Mouse (Mus musculus) limb, embryonic 14.5 days (tissue): ENCODE data around the gene Chmp2b. TPM values are rescaled to one million over a fixed set of nuclear protein-coding genes. Genes with fewer than 3 reads are reported as not detected.

ENCODE experiments used
- ATAC-seq: fragments of 200-750 bp; cut with Nextera tagmentation; 2 replicates; pipeline ENCODE4 v1.8.0; 2017; ENCODE audit warnings: low read depth, moderate number of reproducible peaks, moderate TSS enrichment; ENCODE audit not compliant: low FRiP score
- DNase-seq: peaks from one replicate; pipeline ENCODE4 v3.0.0-alpha.2; 2015; ENCODE audit warnings: low spot score
- H3K27ac ChIP-seq: fragments of 300-500 bp; sonication (generic); replicated peaks from 2 replicates; pipeline ENCODE4 v1.5.1; 2014; ENCODE audit warnings: low read depth, mild to moderate bottlenecking, low read length, moderate library complexity, mixed read lengths
- H3K27me3 ChIP-seq: fragments of 300-500 bp; sonication (generic); 2 replicates; pipeline ENCODE4 v1.6.1; 2014; ENCODE audit warnings: low read length, mixed read lengths; ENCODE audit not compliant: control insufficient read depth, insufficient read depth
- H3K36me3 ChIP-seq: fragments of 300-500 bp; sonication (generic); 2 replicates; pipeline ENCODE4 v1.6.1; 2014; ENCODE audit warnings: mild to moderate bottlenecking, low read length, moderate library complexity, mixed read lengths; ENCODE audit not compliant: control insufficient read depth, insufficient read depth
- H3K4me1 ChIP-seq: fragments of 300-500 bp; sonication (generic); 2 replicates; pipeline ENCODE4 v1.6.1; 2014; ENCODE audit warnings: antibody characterized with exemption, low read length, mixed read lengths; ENCODE audit not compliant: control insufficient read depth, insufficient read depth
- H3K4me2 ChIP-seq: fragments of 300-500 bp; sonication (generic); replicated peaks from 2 replicates; pipeline ENCODE4 v1.6.1; 2014; ENCODE audit warnings: low read depth, mild to moderate bottlenecking, low read length, moderate library complexity; ENCODE audit not compliant: severe bottlenecking
- H3K4me3 ChIP-seq: fragments of 300-500 bp; sonication (generic); replicated peaks from 2 replicates; pipeline ENCODE4 v1.5.1; 2014; ENCODE audit warnings: low read length
- H3K9ac ChIP-seq: fragments of 300-500 bp; sonication (generic); 2 replicates; pipeline ENCODE4 v1.6.1; 2014; ENCODE audit warnings: mild to moderate bottlenecking, low read depth, low read length, moderate library complexity; ENCODE audit not compliant: severe bottlenecking
- H3K9me3 ChIP-seq: fragments of 300-500 bp; sonication (generic); 2 replicates; pipeline ENCODE4 v1.6.1; 2016; ENCODE audit warnings: low read length; ENCODE audit not compliant: control insufficient read depth
- POLR2A ChIP-seq: fragments of 200-500 bp; IDR thresholded peaks from 2 replicates; pipeline ENCODE4 v1.8.0; 2012; ENCODE audit warnings: inconsistent platforms, mild to moderate bottlenecking, moderate library complexity, borderline replicate concordance; ENCODE audit not compliant: insufficient read depth, insufficient read length; ENCODE audit errors: extremely low read depth
- WGBS: fragments of 180-500 bp; shearing (Covaris S2); extraction: QIAGEN DNeasy Blood & Tissue Kit; methylation state at CpG from one replicate; pipeline ENCODE4 v1.1.7; 2014; 5-methylcytosine and 5-hydroxymethylcytosine counted together
- polyA plus RNA-seq, 2 experiments: library from polyadenylated mRNA; depleted of rRNA in 1 of 2; stranded (reverse) in 1 of 2; unstranded in 1 of 2; fragments of >200 nt; fragmentation: Nextera tagmentation in 1 of 2; extraction: Ambion mirVana in 1 of 2; gene quantifications; 2 replicates each; pipeline versions ENCODE4 v1.2.1 to v1.2.3; 2012 to 2014

Gene Chmp2b
- polyA plus RNA-seq, 2 experiments = 51.4 to 109 TPM

GRCm38 (mm10) chr16:65548960-65549359 lies 13.6 kb downstream of the Chmp2b start:
- no peaks in the 10 kb centered on the region for H3K27me3 ChIP-seq
- peaks cover 28% of the 10 kb centered on the region for H3K36me3 ChIP-seq
- H3K4me3 ChIP-seq = no peak overlapping the region
- no peak for ATAC-seq
- no peak overlapping the region for H3K9ac ChIP-seq
- H3K4me1 ChIP-seq = no peaks in the 10 kb centered on the region
- no peak for DNase-seq
- H3K27ac ChIP-seq = no peak overlapping the region
- H3K9me3 ChIP-seq = no peaks in the 10 kb centered on the region
- 89% methylated on average over 7 of the region's 7 CpGs for WGBS
- H3K4me2 ChIP-seq = no peak overlapping the region
- no peak for TF ChIP-seq POLR2A

- 79% methylated on average over 11 of the region's 11 CpGs for WGBS
- Histone ChIP-seq H3K27ac (no peak overlapping the region), H3K27me3 (no peaks in the 10 kb centered on the region), H3K4me3 (no peak overlapping the region), H3K36me3 (peaks cover 55% of the 10 kb centered on the region), H3K4me2 (no peak overlapping the region), H3K9me3 (no peaks in the 10 kb centered on the region), H3K4me1 (no peaks in the 10 kb centered on the region), H3K9ac (no peak overlapping the region)
- no peak for TF ChIP-seq POLR2A
- DNase-seq (no peak), ATAC-seq (no peak)
Observed at GRCm38 (mm10) chr16:65543676-65544293, 18.7 kb downstream of the Chmp2b start.

GRCm38 (mm10) chr16:65533315-65533999 lies 29.1 kb downstream of the Chmp2b start:
- TF ChIP-seq POLR2A = no peak
- no peak overlapping the region for H3K4me2 ChIP-seq
- ATAC-seq (no peak), DNase-seq (peak; percentile 53)
- 27% methylated on average over 12 of the region's 12 CpGs for whole genome bisulfite sequencing
- H3K9me3 ChIP-seq = no peaks in the 10 kb centered on the region
- no peaks in the 10 kb centered on the region for H3K27me3 ChIP-seq
- H3K9ac ChIP-seq = no peak overlapping the region
- H3K4me1 ChIP-seq = no peaks in the 10 kb centered on the region
- no peak overlapping the region for H3K27ac ChIP-seq
- H3K4me3 ChIP-seq = no peak overlapping the region
- H3K36me3 ChIP-seq = peaks cover 11% of the 10 kb centered on the region; the same call in 1 of the 2 replicates

- no peak for TF ChIP-seq POLR2A
- Histone ChIP-seq H3K4me1 (no peaks in the 10 kb centered on the region), H3K36me3 (no peaks in the 10 kb centered on the region), H3K9me3 (no peaks in the 10 kb centered on the region), H3K27ac (no peak overlapping the region), H3K4me3 (no peak overlapping the region), H3K4me2 (no peak overlapping the region), H3K27me3 (no peaks in the 10 kb centered on the region), H3K9ac (no peak overlapping the region)
- ATAC-seq = 0 out of 2 replicates have a peak, but pooled peaks have one; percentile 37
- 38% methylated on average over 8 of the region's 8 CpGs for WGBS
- no peak for DNase-seq
Observed at GRCm38 (mm10) chr16:65531663-65532062, 30.9 kb downstream of the Chmp2b start.

- Histone ChIP-seq H3K4me3 (no peak overlapping the region), H3K27me3 (no peaks in the 10 kb centered on the region), H3K27ac (no peak overlapping the region), H3K9ac (no peak overlapping the region), H3K36me3 (no peaks in the 10 kb centered on the region), H3K9me3 (no peaks in the 10 kb centered on the region), H3K4me2 (no peak overlapping the region), H3K4me1 (no peaks in the 10 kb centered on the region)
- no peak for ATAC-seq
- no peak for TF ChIP-seq POLR2A
- WGBS = 19% methylated on average over 5 of the region's 5 CpGs
- DNase-seq = no peak
Observed at GRCm38 (mm10) chr16:65529589-65529988, 32.9 kb downstream of the Chmp2b start.
